Mouse (Mus musculus): Measurements from ENCODE around the gene Dnm3. TPM values are rescaled to one million over a fixed set of nuclear protein-coding genes. Genes with fewer than 3 reads are reported as not detected.
A peak's percentile ranks its signal among the peaks of the same experiment; 100 is the strongest.

Gene Dnm3
- total and polyA plus RNA-seq, 3 experiments = not detected

DNA sequence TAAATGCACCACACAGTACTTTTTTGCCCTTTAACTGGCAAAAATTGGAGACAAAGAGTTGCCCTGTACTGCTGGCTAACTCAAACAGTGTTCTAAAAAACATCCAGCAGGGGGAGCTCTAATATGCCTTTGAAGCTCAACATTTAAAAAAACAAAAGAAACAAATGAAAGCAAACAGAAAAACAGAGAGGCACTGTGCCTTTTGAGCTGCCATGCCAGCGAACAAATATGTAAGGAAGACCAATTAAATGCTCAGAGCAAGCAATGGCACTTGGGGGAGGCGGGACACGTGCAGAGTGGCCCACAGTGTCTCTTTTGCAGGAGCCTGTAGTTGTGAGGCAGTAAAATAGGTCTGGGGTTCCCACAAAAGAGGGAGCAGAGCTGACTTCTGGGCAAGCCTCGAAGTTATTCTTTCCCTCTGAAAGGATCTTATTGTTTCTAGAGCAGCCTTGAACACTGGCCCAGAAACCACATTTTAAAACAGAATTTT is 477.9 kb downstream of the Dnm3 start:
- no peaks in the 10 kb centered on the region for H3K79me2 ChIP-seq (ENCODE audit: control insufficient read depth, insufficient read depth, low read length, poor library complexity)
- H3K9ac ChIP-seq (ENCODE audit: control insufficient read depth, low read depth, low read length, poor library complexity, severe bottlenecking) = peak overlapping the region; percentile 39; the same call in 1 of the 2 replicates
- TF ChIP-seq RAD21 (IDR thresholded peaks at IDR 0.05; ENCODE audit: low read depth, low read length) (peak; percentile 66), ETS1 (IDR thresholded peaks at IDR 0.05; ENCODE audit: low read depth, low read length) (no peak), ZC3H11A (IDR thresholded peaks at IDR 0.05; ENCODE audit: low read depth, low read length) (peak; percentile 38; the same call in 1 of the 2 replicates), SMC3 (IDR thresholded peaks at IDR 0.05; ENCODE audit: low read depth, low read length) (peak; percentile 70), UBTF (IDR thresholded peaks at IDR 0.05; ENCODE audit: borderline replicate concordance, insufficient read depth, low read depth, low read length) (no peak), ZNF384 (IDR thresholded peaks at IDR 0.05; ENCODE audit: low read depth, low read length) (peak; percentile 70), MXI1 (IDR thresholded peaks at IDR 0.05; ENCODE audit: low read depth, low read length) (no peak), E2F4 (IDR thresholded peaks at IDR 0.05; ENCODE audit: borderline replicate concordance, low read depth, low read length) (no peak), CTCF (IDR thresholded peaks at IDR 0.05 in 2 of 3, conservative IDR thresholded peaks at IDR 0.05 in 1 of 3; ENCODE audit: control insufficient read depth in 1 of 3, insufficient read depth in 1 of 3, low read depth in 2 of 3, low read length in 3 of 3, poor library complexity in 1 of 3, severe bottlenecking in 1 of 3) (peak; percentile 13 to 73 (median 68); a peak in 4 of 6 replicates)
- DNase-seq (ENCODE audit: low read depth, low spot score) = peak; percentile 78
- H3K4me1 ChIP-seq (ENCODE audit: control insufficient read depth in 1 of 2, insufficient read depth in 2 of 2, low read length in 2 of 2) = no peaks in the 10 kb centered on the region
- H3K4me3 ChIP-seq (ENCODE audit: control insufficient read depth in 1 of 2, insufficient read depth in 1 of 2, low read depth in 2 of 2, low read length in 2 of 2) = 0 out of 4 replicates have a peak overlapping the region, but pooled peaks of 1 of the 2 experiments have one; percentile 4
- no peak overlapping the region for H3K27ac ChIP-seq (ENCODE audit: control insufficient read depth, low read depth, low read length)
- no peaks in the 10 kb centered on the region for H3K36me3 ChIP-seq (ENCODE audit: control insufficient read depth in 1 of 2, insufficient read depth in 2 of 2, low read length in 2 of 2)
- H3K9me3 ChIP-seq (replicated peaks; ENCODE audit: insufficient read depth, low read length) = no peaks in the 10 kb centered on the region
- no peaks in the 10 kb centered on the region; a peak in 3 of 4 replicates for H3K27me3 ChIP-seq (ENCODE audit: control insufficient read depth in 1 of 2, insufficient read depth in 2 of 2, low read length in 2 of 2)

DNA sequence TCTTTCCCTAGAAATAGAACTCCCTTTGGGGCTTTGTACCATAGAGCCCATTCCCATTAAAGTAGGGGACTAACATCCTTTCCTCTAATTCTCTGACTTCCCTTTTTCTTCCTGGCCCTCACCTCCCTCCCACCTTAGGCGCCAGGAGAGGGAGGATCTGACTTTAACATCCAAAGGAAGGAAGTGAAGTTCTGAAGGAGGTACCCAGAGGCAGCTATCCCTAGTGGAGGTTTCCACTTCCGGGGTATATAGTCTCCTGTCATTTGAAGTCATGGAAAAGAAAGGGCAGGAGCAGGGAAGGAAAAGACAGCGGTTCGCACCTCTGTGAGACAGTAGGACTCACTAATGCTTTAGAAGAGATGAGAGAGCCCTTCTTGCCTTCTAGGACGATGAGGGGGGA is 478.5 kb downstream of the Dnm3 start:
- peak overlapping the region in 1 of 2 experiments; percentile 27; a peak in 1 of 4 replicates for H3K4me3 ChIP-seq (ENCODE audit: control insufficient read depth in 1 of 2, insufficient read depth in 1 of 2, low read depth in 2 of 2, low read length in 2 of 2)
- H3K27ac ChIP-seq (ENCODE audit: control insufficient read depth, low read depth, low read length) = no peak overlapping the region
- TF ChIP-seq ELF1 (IDR thresholded peaks at IDR 0.05; ENCODE audit: low read depth, low read length) (0 out of 2 replicates have a peak, but pooled peaks have one; percentile 16), SIN3A (IDR thresholded peaks at IDR 0.05; ENCODE audit: low read length) (no peak), HCFC1 (IDR thresholded peaks at IDR 0.05; ENCODE audit: low read depth, low read length) (0 out of 2 replicates have a peak, but pooled peaks have one; percentile 27)

DNA sequence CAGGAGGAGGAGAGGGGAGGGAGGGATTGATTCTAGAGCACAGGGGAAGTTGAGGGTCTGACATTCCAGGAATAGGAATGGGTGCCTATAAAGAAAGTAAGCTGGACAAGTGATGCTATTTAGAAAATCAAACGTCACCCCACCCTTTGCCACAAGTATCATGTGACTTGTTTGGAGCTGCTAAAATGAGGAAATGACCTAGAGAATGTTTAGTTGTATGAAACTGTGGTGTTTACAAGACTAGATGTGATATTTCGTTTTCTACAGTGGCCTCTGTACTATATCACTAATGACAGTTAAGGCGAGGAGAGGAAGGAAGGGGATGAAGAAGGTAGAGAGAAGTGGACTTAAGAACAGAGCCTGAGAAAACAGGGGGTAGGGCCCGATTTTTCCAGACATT is 479.1 kb downstream of the Dnm3 start:
- H3K4me3 ChIP-seq (ENCODE audit: control insufficient read depth in 1 of 2, insufficient read depth in 1 of 2, low read depth in 2 of 2, low read length in 2 of 2) = peak overlapping the region in 1 of 2 experiments; percentile 51; a peak in 1 of 4 replicates
- DNase-seq (ENCODE audit: low read depth, low spot score) = peak; percentile 57

More for the DNA sequence above, 478.5 kb downstream of the Dnm3 start:
- Histone ChIP-seq H3K79me2 (ENCODE audit: control insufficient read depth, insufficient read depth, low read length, poor library complexity) (no peaks in the 10 kb centered on the region), H3K27me3 (ENCODE audit: control insufficient read depth in 1 of 2, insufficient read depth in 2 of 2, low read length in 2 of 2) (no peaks in the 10 kb centered on the region; a peak in 3 of 4 replicates), H3K4me1 (ENCODE audit: control insufficient read depth in 1 of 2, insufficient read depth in 2 of 2, low read length in 2 of 2) (no peaks in the 10 kb centered on the region), H3K36me3 (ENCODE audit: control insufficient read depth in 1 of 2, insufficient read depth in 2 of 2, low read length in 2 of 2) (no peaks in the 10 kb centered on the region), H3K9me3 (replicated peaks; ENCODE audit: insufficient read depth, low read length) (no peaks in the 10 kb centered on the region), H3K9ac (ENCODE audit: control insufficient read depth, low read depth, low read length, poor library complexity, severe bottlenecking) (no peak overlapping the region)
- peak; percentile 38 for DNase-seq (ENCODE audit: low read depth, low spot score)

More for the DNA sequence above, 479.1 kb downstream of the Dnm3 start:
- no peak for TF ChIP-seq ZKSCAN1 (IDR thresholded peaks at IDR 0.05; ENCODE audit: low read depth, low read length)
- 0 out of 4 replicates have a peak, but pooled peaks of 1 of the 2 experiments have one; percentile 40 for TF ChIP-seq USF2 (IDR thresholded peaks at IDR 0.05; ENCODE audit: borderline replicate concordance in 1 of 2, insufficient read depth in 1 of 2, low read depth in 1 of 2, low read length in 2 of 2)
- TF ChIP-seq MAZ (IDR thresholded peaks at IDR 0.05; ENCODE audit: low read depth, low read length) = no peak
- TF ChIP-seq MYB (IDR thresholded peaks at IDR 0.05; ENCODE audit: low read depth, low read length) = no peak
- no peak for TF ChIP-seq POLR2A (IDR thresholded peaks at IDR 0.05; ENCODE audit: control insufficient read depth in 1 of 2, insufficient read depth in 1 of 2, low read depth in 1 of 2, low read length in 2 of 2, poor library complexity in 1 of 2)
- no peak for TF ChIP-seq ZNF384 (IDR thresholded peaks at IDR 0.05; ENCODE audit: low read depth, low read length)
- no peak for TF ChIP-seq CHD2 (IDR thresholded peaks at IDR 0.05; ENCODE audit: low read length)
- TF ChIP-seq HCFC1 (IDR thresholded peaks at IDR 0.05; ENCODE audit: low read depth, low read length) = no peak
- TF ChIP-seq MEF2A (IDR thresholded peaks at IDR 0.05; ENCODE audit: extremely low read depth, insufficient replicate concordance, low read depth, low read length, poor library complexity, severe bottlenecking) = no peak
- peak; percentile 85 for TF ChIP-seq USF1 (IDR thresholded peaks at IDR 0.05; ENCODE audit: low read depth, low read length)
- no peaks in the 10 kb centered on the region; a peak in 3 of 4 replicates for H3K27me3 ChIP-seq (ENCODE audit: control insufficient read depth in 1 of 2, insufficient read depth in 2 of 2, low read length in 2 of 2)
- H3K9me3 ChIP-seq (replicated peaks; ENCODE audit: insufficient read depth, low read length) = no peaks in the 10 kb centered on the region
- H3K27ac ChIP-seq (ENCODE audit: control insufficient read depth, low read depth, low read length) = no peak overlapping the region
- no peaks in the 10 kb centered on the region for H3K79me2 ChIP-seq (ENCODE audit: control insufficient read depth, insufficient read depth, low read length, poor library complexity)
- H3K36me3 ChIP-seq (ENCODE audit: control insufficient read depth in 1 of 2, insufficient read depth in 2 of 2, low read length in 2 of 2) = no peaks in the 10 kb centered on the region
- no peak overlapping the region for H3K9ac ChIP-seq (ENCODE audit: control insufficient read depth, low read depth, low read length, poor library complexity, severe bottlenecking)
- no peaks in the 10 kb centered on the region for H3K4me1 ChIP-seq (ENCODE audit: control insufficient read depth in 1 of 2, insufficient read depth in 2 of 2, low read length in 2 of 2)
